Mouse (Mus musculus) neural tube, embryonic 11.5 days (tissue): ENCODE data around the gene Cep250. TPM values are rescaled to one million over a fixed set of nuclear protein-coding genes. Genes with fewer than 3 reads are reported as not detected.

Source experiments
- ATAC-seq: fragments of 200-750 bp; cut with Nextera tagmentation; 2 replicates; pipeline ENCODE4 v1.8.0; 2017; ENCODE audit warnings: moderate number of reproducible peaks, mild to moderate bottlenecking, moderate TSS enrichment, moderate library complexity; ENCODE audit not compliant: insufficient read depth, low FRiP score, low TSS enrichment
- DNase-seq: peaks from one replicate; pipeline ENCODE4 v3.0.0-alpha.2; 2015; ENCODE audit warnings: low spot score
- H3K27ac ChIP-seq: fragments of 300-500 bp; sonication (generic); 2 replicates; pipeline ENCODE4 v1.5.1; 2014; ENCODE audit warnings: low read depth, mild to moderate bottlenecking, low read length
- H3K27me3 ChIP-seq: fragments of 300-500 bp; sonication (generic); 2 replicates; pipeline ENCODE4 v1.6.1; 2014; ENCODE audit warnings: mild to moderate bottlenecking, low read length, mixed read lengths; ENCODE audit not compliant: control insufficient read depth, insufficient read depth
- H3K36me3 ChIP-seq: fragments of 300-500 bp; sonication (generic); 2 replicates; pipeline ENCODE4 v1.6.1; 2014; ENCODE audit warnings: mild to moderate bottlenecking, low read length, moderate library complexity, mixed read lengths; ENCODE audit not compliant: control insufficient read depth, insufficient read depth
- H3K4me1 ChIP-seq: fragments of 300-500 bp; sonication (generic); 2 replicates; pipeline ENCODE4 v1.6.1; 2014; ENCODE audit warnings: low read length, mixed read lengths; ENCODE audit not compliant: control insufficient read depth, insufficient read depth
- H3K4me2 ChIP-seq: fragments of 300-500 bp; sonication (generic); 2 replicates; pipeline ENCODE4 v1.6.1; 2014; ENCODE audit warnings: low read depth, mild to moderate bottlenecking, moderate library complexity
- H3K4me3 ChIP-seq: fragments of 300-500 bp; sonication (generic); 2 replicates; pipeline ENCODE4 v1.5.1; 2014; ENCODE audit warnings: low read depth, low read length
- H3K9ac ChIP-seq: fragments of 300-500 bp; sonication (generic); 2 replicates; pipeline ENCODE4 v1.6.1; 2014; ENCODE audit warnings: mild to moderate bottlenecking, low read length
- H3K9me3 ChIP-seq: fragments of 300-500 bp; sonication (generic); 2 replicates; pipeline ENCODE4 v1.6.1; 2016; ENCODE audit warnings: low read length; ENCODE audit not compliant: control insufficient read depth
- WGBS: fragments of 180-500 bp; shearing (Covaris S2); extraction: QIAGEN DNeasy Blood & Tissue Kit; methylation state at CpG from one replicate; pipeline ENCODE4 v1.1.7; 2014; 5-methylcytosine and 5-hydroxymethylcytosine counted together
- polyA plus RNA-seq: library from polyadenylated mRNA; unstranded; fragments of >200 nt; fragmentation: Nextera tagmentation; extraction: Ambion mirVana; gene quantifications from 2 replicates; pipeline ENCODE4 v1.2.1, GENCODE M21; 2014

Cep250 gene
- polyA plus RNA-seq, 1 experiment from 2014 or later, result 13.7 TPM

- Histone ChIP-seq H3K27ac (no peak overlapping the region), H3K9ac (no peak overlapping the region), H3K27me3 (no peaks in the 10 kb centered on the region), H3K4me1 (no peaks in the 10 kb centered on the region), H3K4me2 (no peak overlapping the region), H3K4me3 (no peak overlapping the region), H3K36me3 (no peaks in the 10 kb centered on the region), H3K9me3 (no peaks in the 10 kb centered on the region)
- ATAC-seq, result no peak
- no peak for DNase-seq
These were observed 69.2 kb downstream of the Cep250 start for GRCm38 (mm10) chr2:156025482-156025881.

GRCm38 (mm10) chr2:156039390-156039789 lies 83.1 kb downstream of the Cep250 start:
- WGBS, result 88% methylated on average over 3 of the region's 3 CpGs
- Histone ChIP-seq H3K4me1 (no peaks in the 10 kb centered on the region), H3K27ac (no peak overlapping the region), H3K27me3 (no peaks in the 10 kb centered on the region), H3K9me3 (no peaks in the 10 kb centered on the region), H3K4me3 (no peak overlapping the region), H3K4me2 (no peak overlapping the region), H3K9ac (no peak overlapping the region), H3K36me3 (no peaks in the 10 kb centered on the region)
- DNase-seq, result no peak
- no peak for ATAC-seq

DNA sequence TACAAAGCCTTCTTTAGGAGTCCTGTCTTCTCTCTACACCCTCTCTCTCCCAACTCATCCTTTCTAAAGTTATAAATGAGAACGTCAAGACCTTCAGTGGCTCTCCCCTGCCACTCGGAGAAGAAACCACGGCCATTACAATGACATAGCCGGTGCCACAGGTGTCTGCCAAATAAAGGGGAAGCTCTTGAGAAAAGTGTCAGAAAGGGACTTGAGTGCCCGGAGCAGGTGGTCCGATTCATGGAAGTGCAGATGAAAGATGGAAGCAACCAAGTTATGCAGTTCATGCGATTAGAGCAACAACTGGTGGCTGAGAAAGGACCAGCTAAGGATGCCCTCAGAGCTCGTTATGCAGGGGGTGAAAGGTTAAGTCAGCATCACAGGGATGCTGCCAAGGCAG lies 86.6 kb downstream of the Cep250 start:
- Histone ChIP-seq H3K27ac (no peak overlapping the region), H3K4me2 (no peak overlapping the region), H3K27me3 (no peaks in the 10 kb centered on the region), H3K4me1 (no peaks in the 10 kb centered on the region), H3K36me3 (no peaks in the 10 kb centered on the region), H3K9me3 (no peaks in the 10 kb centered on the region), H3K4me3 (no peak overlapping the region), H3K9ac (no peak overlapping the region)
- DNase-seq (no peak), ATAC-seq (no peak)
- 83% methylated on average over 8 of the region's 8 CpGs for WGBS

DNA sequence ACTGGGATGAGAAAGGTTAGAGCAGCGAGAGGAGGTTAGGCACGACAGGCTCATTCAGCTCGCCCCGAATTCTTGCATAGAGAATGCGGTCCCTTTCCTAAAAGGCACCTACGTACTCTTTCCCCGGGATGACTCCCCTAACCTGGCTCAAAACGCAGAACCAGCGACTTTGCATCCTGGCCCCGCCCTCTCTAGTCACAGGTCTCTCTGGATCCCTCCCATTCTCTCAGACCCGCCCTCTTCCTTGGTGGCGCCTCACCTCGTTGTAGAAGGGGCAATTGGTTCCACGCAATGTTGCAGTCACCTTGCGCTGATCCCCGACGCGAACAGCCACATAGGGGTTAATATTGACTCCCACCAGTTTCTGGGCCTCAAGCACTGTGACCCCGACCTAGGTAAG lies 91.7 kb downstream of the Cep250 start:
- DNase-seq (no peak), ATAC-seq (no peak)
- H3K9me3 ChIP-seq, result no peaks in the 10 kb centered on the region
- H3K9ac ChIP-seq, result no peak overlapping the region
- WGBS, result 7% methylated on average over 19 of the region's 19 CpGs
- H3K4me1 ChIP-seq, result no peaks in the 10 kb centered on the region
- no peaks in the 10 kb centered on the region for H3K27me3 ChIP-seq
- H3K4me2 ChIP-seq, result peak overlapping the region; percentile 7; the same call in 1 of the 2 replicates
- H3K27ac ChIP-seq, result no peak overlapping the region
- no peak overlapping the region for H3K4me3 ChIP-seq
- no peaks in the 10 kb centered on the region for H3K36me3 ChIP-seq

Other genes with a start within 250 kb of the Cep250 start
- gene Edem2, start 227.0 kb upstream of the Cep250 start, polyA plus RNA-seq, result 33.1 and 36.0 TPM in 2 replicates
- gene Gm17581, start 220.6 kb upstream of the Cep250 start, polyA plus RNA-seq, result not detected in 2 replicates
- 2.6 and 2.8 TPM in 2 replicates for gene Procr, start 205.3 kb upstream of the Cep250 start, polyA plus RNA-seq
- gene Mmp24, start 181.1 kb upstream of the Cep250 start, polyA plus RNA-seq, result 4.3 and 5.7 TPM in 2 replicates
- gene BC029722, start 137.0 kb upstream of the Cep250 start, polyA plus RNA-seq, result 11.1 and 12.2 TPM in 2 replicates
- gene Eif6, start 129.5 kb upstream of the Cep250 start, polyA plus RNA-seq, result 199 TPM in 2 replicates
- gene Fam83c, start 121.6 kb upstream of the Cep250 start, polyA plus RNA-seq, result 0.15 and 0.27 TPM in 2 replicates
- 84.7 and 88.6 TPM in 2 replicates for gene Uqcc1, start 26.1 kb upstream of the Cep250 start, polyA plus RNA-seq
- not detected in 2 replicates for gene Gm15557, start 15.7 kb upstream of the Cep250 start, polyA plus RNA-seq
- gene Gdf5, start 11.1 kb upstream of the Cep250 start, polyA plus RNA-seq, result 1.1 and 1.7 TPM in 2 replicates
- 0.86 and 2.2 TPM in 2 replicates for gene 6430550D23Rik, start 51.5 kb downstream of the Cep250 start, polyA plus RNA-seq
- gene Ergic3, start 51.6 kb downstream of the Cep250 start, polyA plus RNA-seq, result 224 and 226 TPM in 2 replicates
- gene Fer1l4, start 96.5 kb downstream of the Cep250 start, polyA plus RNA-seq, result not detected in 2 replicates
- gene Spag4, start 108.7 kb downstream of the Cep250 start, polyA plus RNA-seq, result 4.7 and 5.5 TPM in 2 replicates
- gene Cpne1, start 155.5 kb downstream of the Cep250 start, polyA plus RNA-seq, result 42.7 and 53.7 TPM in 2 replicates
- 48.1 and 50.9 TPM in 2 replicates for gene Rbm12, start 155.5 kb downstream of the Cep250 start, polyA plus RNA-seq
- 23.2 and 28.5 TPM in 2 replicates for gene Gm28036, start 170.6 kb downstream of the Cep250 start, polyA plus RNA-seq
- gene Romo1, start 187.6 kb downstream of the Cep250 start, polyA plus RNA-seq, result 366 and 379 TPM in 2 replicates
- gene Nfs1, start 187.7 kb downstream of the Cep250 start, polyA plus RNA-seq, result 34.4 and 38.0 TPM in 2 replicates
- 587 and 596 TPM in 2 replicates for gene Rbm39, start 223.8 kb downstream of the Cep250 start, polyA plus RNA-seq
- gene Phf20, start 240.0 kb downstream of the Cep250 start, polyA plus RNA-seq, result 82.9 and 83.9 TPM in 2 replicates